Mouse (Mus musculus) cerebellum, postnatal 4 days (tissue): ENCODE data around the gene Fkbp5.
A peak's percentile ranks its signal among the peaks of the same experiment; 100 is the strongest.
"Not testable (repeated sequence)": the region's sequence is repeated elsewhere in the genome, so short reads cannot be mapped to it uniquely, and the experiment has no call there.

Source experiments
- DNase-seq, 2 experiments: peaks; one replicate each; pipeline ENCODE4 v3.0.0; 2022; ENCODE audit warnings: low spot score in 2 of 2, mixed read lengths in 1 of 2

Fkbp5 gene

DNA sequence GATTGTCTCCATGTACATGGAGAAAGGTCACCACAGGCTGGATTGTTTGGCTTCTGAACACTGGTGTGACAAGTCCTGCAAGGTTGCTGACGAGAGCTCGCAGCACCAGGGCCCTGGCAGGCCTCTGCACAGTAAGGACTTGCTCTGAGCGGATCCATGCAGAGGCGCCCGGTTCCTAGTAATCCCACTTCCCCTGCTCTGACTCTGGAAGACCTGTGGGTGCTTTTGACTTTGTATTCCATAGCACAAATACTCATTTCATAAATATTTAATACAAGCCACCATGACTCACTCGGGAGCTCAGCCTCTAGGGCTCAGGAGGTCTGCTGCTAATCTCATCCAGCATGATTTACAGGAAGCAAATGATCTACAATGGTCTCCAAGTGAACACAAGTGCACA, 97.7 kb downstream of the Fkbp5 start:
- DNase-seq = no peak

DNA sequence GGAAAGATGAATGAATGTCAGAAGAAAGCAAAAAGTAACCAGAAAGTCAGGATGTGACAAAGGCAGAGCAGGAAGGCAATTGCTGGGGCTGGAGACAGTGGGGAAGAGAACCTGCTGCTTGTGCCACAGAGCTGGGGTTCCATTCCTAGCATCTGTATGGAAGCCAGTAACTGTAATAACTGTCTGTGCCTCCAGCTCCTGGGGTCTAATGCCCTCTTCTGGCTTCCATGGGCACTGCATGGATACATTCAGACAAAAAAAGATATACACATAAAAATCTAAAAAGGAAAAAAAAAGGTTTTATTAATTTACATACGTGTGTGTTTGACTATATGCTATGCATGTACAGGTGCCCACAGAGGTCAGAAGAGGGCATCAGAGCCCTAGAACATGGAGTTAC, 98.4 kb downstream of the Fkbp5 start:
- no peak for DNase-seq

DNA sequence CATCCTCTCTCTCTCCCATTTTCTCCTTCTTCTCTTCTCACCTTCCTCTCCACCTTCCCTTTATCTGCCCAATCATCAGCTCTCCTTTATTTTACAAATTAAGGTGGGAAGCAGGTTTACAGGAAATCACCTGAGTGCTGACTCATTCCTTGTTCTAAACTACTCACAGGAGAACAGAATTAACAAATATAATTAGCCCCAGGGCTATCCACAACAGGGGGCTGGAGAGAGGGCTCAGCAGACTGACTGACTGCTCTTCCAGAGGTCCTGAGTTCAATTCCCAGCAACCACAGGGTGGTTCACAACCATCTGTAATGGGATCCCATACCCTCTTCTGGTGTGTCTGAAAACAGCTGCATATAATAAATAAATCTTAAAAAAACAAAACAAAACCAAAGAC, 98.8 kb downstream of the Fkbp5 start:
- not testable (repeated sequence) for DNase-seq

GRCm38 (mm10) chr17:28417771-28418170, 99.6 kb downstream of the Fkbp5 start:
- no peak for DNase-seq

DNA sequence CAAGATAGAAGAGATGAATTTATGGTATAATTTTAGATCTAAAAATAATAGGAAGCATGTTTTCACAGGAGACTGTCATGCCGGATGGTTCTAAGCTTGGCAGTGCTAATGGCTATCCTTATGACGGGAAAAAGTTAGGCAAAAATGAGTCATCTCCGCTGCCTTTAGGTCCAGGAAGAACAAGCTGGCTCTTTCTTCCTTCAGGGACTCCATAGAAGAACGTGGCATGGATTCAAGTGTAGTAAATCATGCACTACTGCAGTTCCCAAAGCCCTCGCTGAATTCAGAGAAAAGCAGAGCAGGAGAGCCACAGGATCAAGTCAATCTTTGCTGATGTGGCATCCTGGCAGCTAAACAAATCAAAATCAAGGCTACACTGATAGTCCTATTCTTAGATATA, 102.1 kb downstream of the Fkbp5 start:
- DNase-seq = no peak

DNA sequence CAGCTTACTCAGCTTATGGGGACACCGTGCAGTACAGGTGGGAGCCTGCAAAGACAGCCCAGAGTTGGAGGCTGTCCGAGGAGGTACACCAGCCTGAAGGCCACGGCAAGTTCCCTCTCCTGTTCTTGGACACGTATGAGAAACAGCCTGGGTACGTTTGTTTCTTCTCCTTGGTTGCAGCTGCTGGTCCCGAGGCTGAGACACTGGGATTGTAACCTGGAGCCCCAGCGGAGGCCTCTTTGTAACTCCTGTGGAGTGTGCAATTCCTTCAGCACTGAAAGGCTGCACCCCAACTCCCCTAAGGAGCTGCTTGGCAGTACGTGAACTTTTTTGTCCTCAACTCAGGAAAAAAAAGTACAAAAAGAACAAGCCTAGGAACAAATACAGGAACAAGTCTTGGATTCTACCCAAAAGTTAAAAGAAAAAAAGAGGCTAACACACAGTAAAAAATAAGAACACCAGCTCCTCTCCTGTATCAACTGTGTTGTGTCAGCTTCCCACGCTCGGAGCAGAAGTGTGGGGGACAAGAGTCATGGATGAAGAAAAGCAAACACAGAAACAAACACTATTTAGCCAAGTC, 105.9 kb downstream of the Fkbp5 start:
- no peak for DNase-seq

DNA sequence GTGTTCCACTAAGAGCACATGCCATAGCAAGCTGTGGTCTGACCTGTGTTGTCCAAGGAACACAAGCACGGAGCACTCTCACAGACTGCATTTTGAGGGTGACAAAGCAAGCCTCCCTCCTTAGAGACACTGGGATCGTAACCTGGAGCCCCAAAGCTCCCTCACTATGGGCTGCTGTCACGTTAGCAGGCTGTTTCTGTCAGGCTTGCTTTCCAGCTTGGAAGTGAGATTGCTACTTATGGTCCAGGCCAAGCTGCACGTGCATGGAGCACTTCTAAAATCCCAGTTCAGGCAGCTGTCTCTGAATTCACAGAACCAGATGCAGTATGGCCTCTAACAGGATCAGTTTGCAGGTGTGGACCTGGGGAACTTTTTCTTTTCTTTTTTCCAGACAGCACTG, 106.6 kb downstream of the Fkbp5 start:
- DNase-seq = no peak

- no peak for DNase-seq
Observed at GRCm38 (mm10) chr17:28408251-28408918, 108.9 kb downstream of the Fkbp5 start.

GRCm38 (mm10) chr17:28407418-28408250, 109.7 kb downstream of the Fkbp5 start:
- DNase-seq = peak; percentile 63 to 71

GRCm38 (mm10) chr17:28406471-28406870, 110.9 kb downstream of the Fkbp5 start:
- DNase-seq = no peak

DNA sequence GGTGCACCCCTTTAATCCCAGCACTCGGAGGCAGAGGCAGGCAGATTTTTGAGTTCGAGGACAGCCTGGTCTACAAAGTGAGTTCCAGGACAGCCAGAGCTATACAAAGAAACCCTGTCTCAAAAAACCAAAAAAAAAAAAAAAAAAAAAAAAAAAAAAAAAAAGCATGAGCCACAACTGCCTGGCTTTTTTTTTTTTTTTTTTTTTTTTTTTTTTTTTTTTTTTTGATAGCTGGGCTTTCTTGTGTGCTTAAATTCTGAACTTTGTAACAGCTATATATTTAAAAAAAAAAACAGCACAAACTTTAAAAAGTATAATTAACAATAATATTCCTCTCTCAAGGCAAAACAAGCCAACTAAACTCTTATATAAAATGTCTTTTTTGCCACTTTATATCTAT, 112.6 kb downstream of the Fkbp5 start:
- not testable (repeated sequence) for DNase-seq

- no peak for DNase-seq
Observed at GRCm38 (mm10) chr17:28404301-28404700, 113.0 kb downstream of the Fkbp5 start.

- DNase-seq = no peak
Observed at GRCm38 (mm10) chr17:28394994-28395393, 122.3 kb downstream of the Fkbp5 start.

- DNase-seq = no peak
Observed at GRCm38 (mm10) chr17:28394051-28394765, 123.1 kb downstream of the Fkbp5 start.

- DNase-seq = no peak
Observed at GRCm38 (mm10) chr17:28391568-28392432, 125.5 kb downstream of the Fkbp5 start.

DNA sequence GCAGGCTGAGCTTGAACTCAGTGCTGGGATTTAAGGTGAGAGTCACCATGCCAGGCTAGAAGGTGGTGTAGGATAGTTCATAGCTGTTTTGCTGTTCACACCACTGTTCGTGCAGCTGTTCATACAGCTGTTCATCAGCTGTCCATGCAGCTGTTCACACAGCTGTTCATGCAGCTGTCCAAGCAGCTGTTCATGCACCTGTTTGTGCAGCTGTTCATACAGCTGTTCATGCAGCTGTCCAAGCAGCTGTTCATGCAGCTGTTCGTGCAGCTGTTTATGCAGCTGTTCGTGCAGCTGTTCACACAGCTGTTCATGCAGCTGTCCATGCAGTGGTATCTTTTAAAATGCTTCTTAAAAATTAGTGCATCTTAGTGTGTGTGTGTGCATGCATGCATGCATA, 128.8 kb downstream of the Fkbp5 start:
- DNase-seq = no peak

- peak; percentile 77 to 87 for DNase-seq
Observed at GRCm38 (mm10) chr17:28386150-28386905, 131.0 kb downstream of the Fkbp5 start.

DNA sequence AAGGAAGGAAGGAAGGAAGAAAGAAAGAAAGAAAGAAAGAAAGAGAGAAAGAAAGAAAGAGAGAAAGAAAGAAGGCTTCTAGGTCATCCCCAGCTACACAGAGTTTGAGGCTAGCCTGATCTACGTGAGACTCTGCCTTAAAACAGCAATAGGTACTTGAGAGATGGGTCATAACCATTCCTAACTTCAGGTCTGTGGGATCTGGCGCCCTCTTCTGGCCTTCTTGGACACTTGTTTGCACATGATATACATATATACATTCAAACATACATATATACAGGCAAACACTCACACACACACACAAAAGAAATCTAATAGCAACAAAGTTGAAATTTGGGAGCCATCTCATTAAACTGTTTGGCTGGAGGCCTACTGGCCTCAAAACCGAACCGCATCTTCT, 133.0 kb downstream of the Fkbp5 start:
- DNase-seq = no peak

DNA sequence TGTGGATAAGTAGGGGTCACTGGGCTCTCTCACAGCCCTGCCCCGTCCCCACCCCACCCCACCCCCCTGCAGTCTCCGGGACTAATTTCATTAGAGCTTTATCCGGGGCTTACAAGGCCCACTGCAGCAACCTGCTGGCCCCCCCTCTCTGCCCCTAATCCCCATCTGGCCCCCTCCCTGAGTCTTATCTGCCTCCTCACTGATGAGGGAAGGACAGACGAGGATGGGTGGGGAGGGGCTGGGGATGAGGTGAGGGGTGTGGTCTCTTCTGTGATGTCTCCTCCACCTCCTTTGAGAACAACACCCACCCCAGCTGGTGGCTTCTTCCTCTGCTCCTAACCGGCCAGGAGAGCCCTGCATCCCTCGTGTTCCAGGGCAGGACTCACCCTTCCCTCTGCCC, 137.1 kb downstream of the Fkbp5 start:
- no peak for DNase-seq

DNA sequence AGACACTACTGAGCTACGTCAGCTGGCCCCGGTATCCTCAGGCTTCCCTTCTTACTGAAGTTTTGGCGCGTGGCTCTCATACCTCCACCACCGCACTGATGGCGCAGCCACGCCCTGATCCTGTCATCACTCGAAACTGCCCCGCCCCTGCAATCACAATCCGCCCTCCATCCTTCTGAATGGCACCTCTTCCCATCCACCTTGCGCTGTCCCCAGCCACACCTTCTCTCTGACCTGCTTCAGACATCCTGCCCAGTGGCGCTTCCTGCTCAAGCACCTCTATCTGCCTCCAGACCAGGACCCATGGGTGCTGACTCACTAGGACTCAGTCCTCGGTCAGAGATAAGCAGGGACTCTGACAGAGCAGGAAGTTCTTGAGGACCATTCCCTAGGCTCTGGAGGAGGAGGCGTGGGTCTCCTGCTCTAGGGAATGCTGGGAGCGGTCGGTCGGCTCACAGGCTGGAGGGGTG, 141.7 kb downstream of the Fkbp5 start:
- no peak for DNase-seq
